Comparison of ENCODE assay signal across 8 mouse cellular contexts in genomic region chr9:69989303-69990121, GRCm38 (mm10). TPM values are rescaled to one million over a fixed set of nuclear protein-coding genes. Genes with fewer than 3 reads are reported as not detected.
DNase-seq lines count a peak whose midpoint lies in the region; ATAC-seq lines count a peak whose summit lies in the region.

Bnip2 (plus strand) TSS chr9:69989466.

- H3K9ac ChIP-seq in lung, embryonic 16.5 days (ENCODE audit: low read length): peak within 1 kb of the TSS; percentile 99

- H3K4me3 ChIP-seq in lung, embryonic 16.5 days (ENCODE audit: low read length): peak within 1 kb of the TSS; percentile 99

- peak within 1 kb of the TSS; percentile 77 for H3K4me2 ChIP-seq in lung, embryonic 16.5 days (ENCODE audit: low read depth, low read length)

- H3K4me1 ChIP-seq in lung, embryonic 16.5 days (replicated peaks; ENCODE audit: control insufficient read depth, insufficient read depth, low read length): peaks cover 28% of the 10 kb centered on the region

- under 1% methylated on average over 60 of the region's 76 CpGs for WGBS in lung, embryonic 16.5 days

- no peaks in the 10 kb centered on the region for H3K36me3 ChIP-seq in lung, embryonic 16.5 days (ENCODE audit: control insufficient read depth, insufficient read depth, low read length)

- ATAC-seq in hematopoietic stem cell, adult 5-6 weeks (replicated peaks in 1 of 2; ENCODE audit: insufficient read depth in 1 of 2, low FRiP score in 2 of 2, low TSS enrichment in 1 of 2, low read depth in 1 of 2, poor library complexity in 2 of 2, severe bottlenecking in 2 of 2): peak; percentile 47 to 67
- ATAC-seq in lung, embryonic 16.5 days (ENCODE audit: low read depth): peak; percentile 97

- H3K27me3 ChIP-seq in lung, embryonic 16.5 days (ENCODE audit: control insufficient read depth, insufficient read depth, low read depth, low read length): no peaks in the 10 kb centered on the region

- no peaks in the 10 kb centered on the region for H3K9me3 ChIP-seq in lung, embryonic 16.5 days (ENCODE audit: control insufficient read depth, low read length)

- DNase-seq in MEL-GATA-1-ER (ENCODE audit: extremely low read depth, low read depth): peak; percentile 56
- peak; percentile 97 for DNase-seq in cerebellum, adult 8-10 months
- DNase-seq in forelimb bud, embryonic 11.5 days (ENCODE audit: low read depth, low spot score): peak; percentile 94
- DNase-seq in layer of hippocampus, adult 9-10 months (ENCODE audit: low spot score): peak; percentile 71
- DNase-seq in ovary, postnatal 10 days (ENCODE audit: low spot score): peak; percentile 87
- peak; percentile 71 to 88 for DNase-seq in thymus, postnatal 10 days (ENCODE audit: low spot score in 2 of 2)

- H3K27ac ChIP-seq in lung, embryonic 16.5 days (ENCODE audit: low read length): peak within 1 kb of the TSS; percentile 98

RNA-seq across cellular contexts. Expression of gene Bnip2, which starts in this region (rescaled TPM):
- 132 and 147 TPM in 2 replicates for total RNA-seq in hematopoietic stem cell, adult 5-6 weeks (2017)
- 120 and 124 TPM in 2 replicates for polyA plus RNA-seq in lung, embryonic 16.5 days (2015; fragmentation: Nextera tagmentation; extraction: Ambion mirVana)

Comparison
In these comparisons a context has a peak if more than half of its experiments do, and no peak if none do; other contexts are left out.
1. Peak in every context shown above with its lines: DNase-seq, ATAC-seq, H3K4me3 ChIP-seq and H3K27ac ChIP-seq.